Mouse (Mus musculus): ENCODE measurements at regions not wholly inside any gene's neighbourhood (a gene's known extent, or its start where the extent isn't known, plus 50 kb on each side); places are given as distances from the start of the nearest gene placed in this dataset.

DNA sequence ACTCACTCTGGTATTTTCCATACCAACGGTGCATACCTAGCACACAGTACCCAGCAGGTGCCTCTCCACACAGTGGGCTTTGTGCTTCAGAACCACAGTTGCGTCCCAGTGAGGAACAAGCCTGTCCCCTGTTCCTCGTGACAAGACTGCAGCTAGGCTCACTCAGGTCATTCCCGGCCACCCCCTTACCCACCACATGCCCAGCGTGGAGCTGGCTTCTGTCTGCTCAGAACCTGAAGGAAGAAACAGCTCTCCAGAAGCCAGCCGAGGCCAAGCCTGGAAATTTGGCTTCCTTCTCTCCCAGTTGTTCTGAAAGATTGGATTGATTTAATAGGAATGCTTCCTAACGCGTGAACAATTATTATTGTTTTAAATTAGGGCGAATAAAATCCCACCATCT is 118.1 kb upstream of the Zmiz1 start:
- H3K4me1 ChIP-seq, result peaks cover 45% of the 10 kb centered on the region

DNA sequence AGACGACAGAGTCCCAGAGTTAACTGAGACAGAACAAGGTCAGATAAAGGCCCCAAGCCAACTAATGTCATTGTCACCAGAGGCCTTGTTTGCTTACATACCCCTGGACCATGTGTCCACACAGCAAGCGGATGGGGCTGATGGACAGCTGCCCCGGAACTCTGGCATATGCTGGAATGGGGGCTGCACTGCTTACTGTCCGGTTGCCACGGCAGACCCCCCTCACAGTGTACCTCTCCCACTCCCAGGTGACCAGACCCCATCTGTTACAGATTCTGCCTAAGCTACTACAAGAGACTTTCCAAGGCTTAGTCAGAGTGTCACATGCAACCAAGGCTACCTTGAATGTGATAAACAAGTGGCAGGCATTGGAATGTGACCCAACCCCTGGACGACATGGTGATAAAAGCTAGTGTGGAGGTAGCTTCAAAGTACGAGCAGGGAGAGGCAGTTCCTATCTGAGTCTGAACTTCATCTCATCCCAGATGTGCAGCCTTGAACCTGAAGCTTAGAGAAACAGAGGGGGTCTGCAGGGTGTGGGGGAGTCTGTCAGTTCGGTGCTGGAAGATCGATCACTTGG is 117.0 kb upstream of the Zmiz1 start:
- whole genome bisulfite sequencing, result 70% methylated on average over 9 of the region's 9 CpGs
- H3K4me1 ChIP-seq, result peaks cover 53% of the 10 kb centered on the region
- H3K9me3 ChIP-seq, result no peaks in the 10 kb centered on the region
- no peak overlapping the region for H3K4me3 ChIP-seq
- H3K9ac ChIP-seq, result no peak overlapping the region
- H3K27ac ChIP-seq, result no peak overlapping the region
- H3K36me3 ChIP-seq, result no peaks in the 10 kb centered on the region
- ATAC-seq (ENCODE audit: insufficient number of reproducible peaks, insufficient read depth, low FRiP score, low TSS enrichment, low read depth), result no peak
- H3K4me2 ChIP-seq, result no peak overlapping the region
- no peaks in the 10 kb centered on the region for H3K27me3 ChIP-seq

More for the DNA sequence above, 118.1 kb upstream of the Zmiz1 start:
- Histone ChIP-seq H3K36me3 (no peaks in the 10 kb centered on the region), H3K27me3 (no peaks in the 10 kb centered on the region), H3K4me2 (no peak overlapping the region), H3K9ac (no peak overlapping the region), H3K4me3 (no peak overlapping the region), H3K27ac (no peak overlapping the region), H3K9me3 (no peaks in the 10 kb centered on the region)
- 74% methylated on average over 9 of the region's 9 CpGs for WGBS
- no peak for ATAC-seq (ENCODE audit: insufficient number of reproducible peaks, insufficient read depth, low FRiP score, low TSS enrichment, low read depth)

DNA sequence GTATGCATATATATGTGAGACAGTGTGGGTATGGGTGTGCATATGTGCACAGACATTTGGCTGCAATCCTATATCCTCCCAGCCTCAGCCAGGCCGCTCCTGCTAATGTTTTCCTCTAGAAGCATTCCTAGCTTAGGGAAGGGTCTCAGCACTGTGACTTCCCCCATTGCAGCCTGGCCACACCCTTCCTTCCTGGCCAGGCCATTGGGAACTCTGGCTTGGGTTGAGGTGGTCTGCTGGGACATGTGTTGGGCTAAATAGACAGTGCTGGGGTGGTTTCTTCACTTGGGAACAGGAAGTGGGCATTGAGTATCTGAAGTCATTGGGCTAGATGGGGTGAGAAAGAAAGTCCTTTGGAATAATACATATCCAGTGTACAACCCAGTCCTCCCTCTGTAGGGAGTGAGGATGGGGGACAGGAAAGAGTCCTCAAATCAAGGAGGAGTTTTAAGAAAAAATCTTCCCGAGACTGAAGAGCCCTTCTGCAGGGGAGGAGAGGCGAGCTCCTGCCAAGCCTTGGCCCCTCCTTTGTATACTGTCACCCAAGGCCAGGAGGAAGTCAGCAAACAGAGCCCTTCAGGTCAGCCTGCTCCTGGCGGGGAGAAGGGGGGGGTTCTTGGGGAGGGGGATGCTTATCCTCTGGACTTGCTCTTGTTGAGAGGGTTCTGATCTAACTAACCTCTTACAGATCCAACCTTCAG is 116.0 kb upstream of the Zmiz1 start:
- Histone ChIP-seq H3K4me2 (no peak overlapping the region), H3K27ac (peak overlapping the region; percentile 8; the same call in 1 of the 2 replicates), H3K36me3 (no peaks in the 10 kb centered on the region), H3K27me3 (no peaks in the 10 kb centered on the region), H3K9me3 (no peaks in the 10 kb centered on the region), H3K4me3 (no peak overlapping the region), H3K9ac (no peak overlapping the region), H3K4me1 (peaks cover 51% of the 10 kb centered on the region)
- 36% methylated on average over 4 of the region's 4 CpGs for WGBS
- no peak for ATAC-seq (ENCODE audit: insufficient number of reproducible peaks, insufficient read depth, low FRiP score, low TSS enrichment, low read depth)

DNA sequence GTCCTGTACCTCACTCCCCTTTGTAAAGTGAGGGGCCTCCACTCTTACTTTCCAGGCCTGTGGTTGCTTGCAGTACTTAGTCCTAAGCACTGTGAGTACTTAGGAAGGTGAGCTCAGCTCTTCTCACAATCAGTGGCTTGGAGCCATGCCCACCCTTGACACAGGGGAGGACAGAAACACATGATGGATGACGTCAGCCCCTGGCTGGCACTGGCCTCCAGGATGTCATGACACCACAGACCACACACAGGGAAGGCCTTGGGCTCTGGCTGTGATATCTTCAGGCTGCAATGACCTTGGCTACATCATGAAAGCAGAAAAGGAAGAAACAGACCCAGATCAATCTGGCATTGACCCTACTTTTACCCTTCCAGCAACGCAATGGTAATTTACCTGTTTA is 113.0 kb upstream of the Zmiz1 start:
- H3K4me2 ChIP-seq, result no peak overlapping the region
- ATAC-seq (ENCODE audit: insufficient number of reproducible peaks, insufficient read depth, low FRiP score, low TSS enrichment, low read depth), result no peak
- no peak overlapping the region for H3K9ac ChIP-seq
- H3K4me1 ChIP-seq, result peaks cover 46% of the 10 kb centered on the region
- no peaks in the 10 kb centered on the region for H3K9me3 ChIP-seq
- H3K27me3 ChIP-seq, result no peaks in the 10 kb centered on the region
- WGBS, result 31% methylated on average over 2 of the region's 2 CpGs
- no peak overlapping the region for H3K27ac ChIP-seq
- H3K4me3 ChIP-seq, result no peak overlapping the region
- H3K36me3 ChIP-seq, result no peaks in the 10 kb centered on the region

DNA sequence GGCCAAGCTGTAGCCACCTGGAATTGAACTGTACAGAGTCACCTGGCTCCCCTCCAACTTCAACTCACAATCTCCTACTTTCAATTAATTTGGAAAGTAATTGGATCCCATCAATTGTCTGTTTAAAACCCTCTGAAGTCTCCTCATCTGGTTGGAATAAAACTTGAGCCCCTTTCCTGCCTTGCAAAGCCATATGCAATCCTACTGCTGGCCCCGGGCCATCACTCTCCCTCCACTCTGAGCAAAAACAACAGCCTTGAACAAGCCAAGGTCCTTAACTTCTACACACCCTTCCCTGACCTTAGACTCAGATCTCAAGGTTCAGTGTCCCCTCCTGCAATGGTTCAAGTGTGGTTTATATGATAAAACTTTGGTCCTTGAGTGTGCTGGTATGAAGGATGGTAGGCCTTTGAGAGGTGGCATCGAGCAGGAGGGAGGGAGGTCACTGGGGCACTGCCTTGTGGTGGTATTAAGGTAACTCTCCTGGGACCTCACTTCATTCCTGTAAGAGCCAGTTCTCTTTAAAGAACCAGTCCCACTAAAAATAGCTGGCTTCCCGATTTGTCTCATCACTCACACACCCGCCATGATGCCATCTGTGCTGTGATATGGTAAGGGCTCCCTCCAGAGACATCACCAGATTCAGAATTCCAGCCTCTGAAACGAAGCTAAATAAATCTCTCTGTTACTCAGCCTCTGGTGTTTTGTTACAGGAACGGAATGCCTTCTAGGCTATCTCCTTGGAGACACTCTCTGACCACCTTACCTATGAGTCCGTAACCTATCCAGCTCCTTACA is 112.0 kb upstream of the Zmiz1 start:
- Histone ChIP-seq H3K27ac (no peak overlapping the region; the same call in 1 of the 2 replicates), H3K4me3 (no peak overlapping the region), H3K27me3 (no peaks in the 10 kb centered on the region), H3K4me1 (peaks cover 44% of the 10 kb centered on the region), H3K9ac (no peak overlapping the region), H3K4me2 (no peak overlapping the region), H3K36me3 (no peaks in the 10 kb centered on the region), H3K9me3 (no peaks in the 10 kb centered on the region)
- no peak for ATAC-seq (ENCODE audit: insufficient number of reproducible peaks, insufficient read depth, low FRiP score, low TSS enrichment, low read depth)
- WGBS, result 61% methylated on average over 7 of the region's 7 CpGs

DNA sequence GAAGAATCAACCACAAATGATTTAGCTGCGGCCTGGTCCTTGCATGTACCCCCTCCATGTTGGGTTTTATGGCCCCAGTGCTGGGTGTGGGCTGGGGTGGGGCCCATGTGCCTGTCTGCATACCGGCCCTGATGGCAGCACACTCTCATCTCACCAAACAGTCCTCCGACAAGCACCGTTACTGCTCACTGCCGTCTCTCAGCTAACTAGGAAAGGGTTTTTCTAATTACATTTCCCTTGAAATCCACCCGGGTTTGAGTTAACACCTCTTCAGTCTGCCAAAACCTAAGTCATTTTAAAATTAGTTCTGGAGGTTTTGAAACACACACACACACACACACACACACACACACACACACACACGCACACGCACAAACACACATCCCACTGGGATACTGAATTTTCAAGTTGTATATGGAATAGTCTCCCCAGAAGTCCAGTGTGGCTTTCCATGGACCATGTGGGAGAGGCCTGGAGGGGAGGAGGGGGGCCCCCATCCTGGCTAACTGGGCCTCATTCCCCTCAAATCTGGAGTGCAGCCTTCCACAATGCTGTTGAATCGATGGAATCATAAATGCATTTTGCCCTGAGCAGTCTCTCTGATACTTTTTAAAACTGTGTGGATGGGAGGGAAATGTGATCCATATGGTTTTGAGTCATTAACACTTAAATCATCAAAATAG is 108.6 kb upstream of the Zmiz1 start:
- Histone ChIP-seq H3K4me3 (no peak overlapping the region), H3K4me2 (no peak overlapping the region), H3K36me3 (no peaks in the 10 kb centered on the region), H3K9me3 (no peaks in the 10 kb centered on the region), H3K27ac (peak overlapping the region; percentile 78), H3K27me3 (no peaks in the 10 kb centered on the region), H3K9ac (no peak overlapping the region), H3K4me1 (peaks cover 43% of the 10 kb centered on the region)
- WGBS, result 37% methylated on average over 9 of the region's 9 CpGs
- ATAC-seq (ENCODE audit: insufficient number of reproducible peaks, insufficient read depth, low FRiP score, low TSS enrichment, low read depth), result 0 out of 2 replicates have a peak, but pooled peaks have one; percentile 21

DNA sequence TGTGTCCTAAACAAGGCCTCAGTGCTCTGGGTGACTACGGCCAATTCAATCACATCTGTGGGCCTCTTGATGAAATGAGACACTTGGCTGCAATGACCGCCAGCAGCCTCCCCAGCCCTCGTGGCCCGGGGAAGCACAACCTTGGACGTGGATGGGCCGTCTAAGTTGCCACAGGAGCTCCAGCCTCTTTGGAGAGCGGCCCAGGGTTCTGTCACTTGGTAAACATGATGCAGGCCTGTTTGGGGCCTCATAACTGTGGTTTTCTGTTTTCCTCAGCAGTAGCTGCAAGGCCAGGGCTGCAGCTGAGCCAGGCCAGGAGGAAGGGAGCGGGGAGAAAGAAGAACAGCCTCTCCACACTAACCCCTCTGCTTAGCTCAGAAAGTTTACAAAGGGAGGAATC is 105.2 kb upstream of the Zmiz1 start:
- Histone ChIP-seq H3K27ac (peak overlapping the region; percentile 40), H3K9me3 (no peaks in the 10 kb centered on the region), H3K4me3 (no peak overlapping the region), H3K9ac (0 out of 2 replicates have a peak overlapping the region, but pooled peaks have one; percentile 12), H3K4me1 (peaks cover 36% of the 10 kb centered on the region), H3K4me2 (no peak overlapping the region), H3K27me3 (no peaks in the 10 kb centered on the region), H3K36me3 (no peaks in the 10 kb centered on the region)
- ATAC-seq (ENCODE audit: insufficient number of reproducible peaks, insufficient read depth, low FRiP score, low TSS enrichment, low read depth), result no peak
- 70% methylated on average over 8 of the region's 8 CpGs for WGBS

DNA sequence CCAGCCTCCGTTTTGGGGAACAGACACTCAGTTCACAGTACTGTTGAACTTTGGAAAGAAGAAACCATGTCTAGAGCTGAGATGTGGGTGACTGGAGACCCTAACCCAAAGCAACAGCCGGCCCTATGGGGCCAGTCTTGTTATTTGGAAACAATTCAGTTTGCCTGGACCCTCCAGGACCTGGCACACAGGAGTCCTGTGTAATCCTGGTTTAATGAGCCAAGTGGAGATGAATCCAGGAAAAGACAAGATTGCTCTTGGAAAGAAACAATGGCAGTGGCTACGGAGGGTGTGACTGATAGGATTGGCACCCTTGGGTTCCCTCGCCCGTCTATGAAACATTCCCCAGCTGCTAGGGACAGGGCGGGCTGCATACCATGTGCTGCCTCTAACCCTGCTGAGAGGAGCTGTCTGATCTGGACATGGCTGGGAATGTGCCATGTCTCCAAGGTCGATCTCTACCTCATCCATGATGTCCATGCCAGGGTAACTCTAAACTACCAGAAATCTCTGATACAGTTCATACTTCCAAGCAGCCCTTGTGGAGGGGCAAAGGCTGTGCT is 104.6 kb upstream of the Zmiz1 start:
- ATAC-seq (ENCODE audit: insufficient number of reproducible peaks, insufficient read depth, low FRiP score, low TSS enrichment, low read depth), result no peak
- 82% methylated on average over 7 of the region's 7 CpGs for WGBS
- Histone ChIP-seq H3K9ac (no peak overlapping the region), H3K36me3 (no peaks in the 10 kb centered on the region), H3K9me3 (no peaks in the 10 kb centered on the region), H3K27me3 (no peaks in the 10 kb centered on the region), H3K27ac (peak overlapping the region; percentile 40), H3K4me2 (no peak overlapping the region), H3K4me1 (peaks cover 36% of the 10 kb centered on the region), H3K4me3 (no peak overlapping the region)

DNA sequence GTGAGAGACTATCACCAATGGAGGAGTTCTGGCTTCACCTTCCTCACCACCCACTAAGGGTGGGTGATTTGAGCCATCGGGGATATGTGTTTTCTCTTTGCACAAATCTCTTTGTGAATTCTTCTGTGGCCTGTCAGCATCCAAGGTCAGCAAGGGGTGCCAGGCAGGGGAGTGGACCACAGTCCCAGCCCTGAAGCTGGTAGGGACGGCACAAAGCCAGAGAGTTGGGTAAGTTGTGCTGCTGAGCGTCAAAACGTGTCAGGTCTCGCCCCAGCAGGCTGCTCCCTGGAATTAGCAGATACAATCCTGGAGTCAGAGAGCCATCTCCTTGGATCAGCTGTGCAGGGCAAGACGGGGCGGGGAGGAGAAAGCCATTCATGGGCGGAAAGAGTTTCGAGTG is 101.2 kb upstream of the Zmiz1 start:
- H3K27me3 ChIP-seq, result no peaks in the 10 kb centered on the region
- WGBS, result 84% methylated on average over 9 of the region's 9 CpGs
- H3K4me3 ChIP-seq, result no peak overlapping the region
- no peaks in the 10 kb centered on the region for H3K9me3 ChIP-seq
- H3K4me2 ChIP-seq, result no peak overlapping the region
- H3K36me3 ChIP-seq, result no peaks in the 10 kb centered on the region
- no peak overlapping the region for H3K9ac ChIP-seq
- no peak for ATAC-seq (ENCODE audit: insufficient number of reproducible peaks, insufficient read depth, low FRiP score, low TSS enrichment, low read depth)
- H3K4me1 ChIP-seq, result peaks cover 41% of the 10 kb centered on the region
- H3K27ac ChIP-seq, result no peak overlapping the region

DNA sequence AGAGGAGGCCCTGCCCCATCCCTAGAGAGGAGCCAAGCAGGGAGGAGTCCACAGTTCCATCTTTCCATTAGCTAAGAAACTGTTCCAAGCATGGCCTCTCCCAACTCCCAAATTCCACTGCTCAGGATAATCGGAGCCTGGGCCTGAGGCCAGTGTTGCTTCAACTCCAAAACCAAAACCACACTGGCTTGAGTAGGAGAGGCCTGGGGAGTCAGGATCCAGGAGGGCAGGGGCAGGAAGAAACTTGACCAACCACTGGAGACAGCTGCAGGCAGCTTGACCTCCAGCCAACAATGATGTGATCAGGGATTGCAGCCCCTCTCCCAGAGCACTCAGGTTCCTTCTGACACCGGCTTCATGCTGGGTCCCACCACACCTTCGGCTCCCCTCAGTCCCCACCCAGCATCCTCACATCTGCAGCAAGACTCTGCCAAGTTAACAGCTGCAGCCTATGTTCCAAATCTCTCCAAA is 99.1 kb upstream of the Zmiz1 start:
- Histone ChIP-seq H3K4me3 (no peak overlapping the region), H3K4me1 (peaks cover 30% of the 10 kb centered on the region), H3K9me3 (no peaks in the 10 kb centered on the region), H3K27me3 (no peaks in the 10 kb centered on the region), H3K9ac (no peak overlapping the region), H3K36me3 (no peaks in the 10 kb centered on the region), H3K27ac (peak overlapping the region; percentile 41; the same call in 1 of the 2 replicates), H3K4me2 (no peak overlapping the region)
- 70% methylated on average over 3 of the region's 3 CpGs for WGBS
- no peak for ATAC-seq (ENCODE audit: insufficient number of reproducible peaks, insufficient read depth, low FRiP score, low TSS enrichment, low read depth)

DNA sequence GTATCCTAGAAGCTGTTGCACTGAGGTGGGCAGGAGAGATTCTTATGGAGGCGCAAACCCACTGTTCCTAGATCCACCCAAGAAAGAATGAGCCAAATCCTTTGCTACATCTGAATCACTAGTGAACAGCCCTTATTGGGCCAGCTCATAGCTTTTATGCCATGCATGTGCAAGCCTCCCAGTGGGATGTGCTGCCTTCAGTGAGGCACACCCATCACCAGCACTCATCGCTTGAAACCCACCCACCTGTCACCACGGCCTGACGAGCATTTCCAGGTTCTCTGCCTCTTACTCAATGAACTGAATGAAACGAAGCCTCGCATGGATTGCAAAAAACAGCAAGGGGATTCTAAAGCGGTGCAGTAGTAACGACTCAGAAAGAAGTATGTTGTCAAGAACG is 98.3 kb upstream of the Zmiz1 start:
- H3K27ac ChIP-seq, result peak overlapping the region; percentile 44; the same call in 1 of the 2 replicates
- peaks cover 36% of the 10 kb centered on the region for H3K4me1 ChIP-seq
- no peak for ATAC-seq (ENCODE audit: insufficient number of reproducible peaks, insufficient read depth, low FRiP score, low TSS enrichment, low read depth)
- H3K27me3 ChIP-seq, result no peaks in the 10 kb centered on the region
- no peaks in the 10 kb centered on the region for H3K9me3 ChIP-seq
- 63% methylated on average over 9 of the region's 9 CpGs for WGBS
- H3K36me3 ChIP-seq, result no peaks in the 10 kb centered on the region
- no peak overlapping the region for H3K4me3 ChIP-seq
- H3K9ac ChIP-seq, result no peak overlapping the region
- H3K4me2 ChIP-seq, result no peak overlapping the region

All from embryonic facial prominence, embryonic 13.5 days (tissue).